Comparison of ENCODE assay signal across 26 mouse cellular contexts in genomic region chr12:111797251-111797650, GRCm38 (mm10). TPM values are rescaled to one million over a fixed set of nuclear protein-coding genes. Genes with fewer than 3 reads are reported as not detected.
DNase-seq lines count a peak whose midpoint lies in the region; ATAC-seq and TF ChIP-seq lines count a peak whose summit lies in the region.
"Had no signal": no experiment of that assay in that cellular context is flagged by ENCODE, and none has a peak within 500 bp of the region (broad histone marks: within the 10 kb centered on the region; RNA-seq: fewer than 3 reads in every experiment).

No protein-coding gene starts in this region.

- TF ChIP-seq CTCF in layer of hippocampus, adult 2 months (conservative IDR thresholded peaks at IDR 0.05), result no peak

- H3K27ac ChIP-seq in hindbrain, embryonic 13.5 days, result 0 out of 2 replicates have a peak overlapping the region, but pooled peaks have one; percentile 0
- H3K27ac ChIP-seq in hindbrain, embryonic 12.5 days, result no peak overlapping the region
- H3K27ac ChIP-seq in layer of hippocampus, adult 2 months, result 0 out of 2 replicates have a peak overlapping the region, but pooled peaks have one; percentile 18
- H3K27ac ChIP-seq: embryonic facial prominence, embryonic 10.5 days; embryonic facial prominence, embryonic 13.5 days; forebrain, embryonic 13.5 days; intestine, embryonic 15.5 days had no signal

- no peak overlapping the region for H3K9ac ChIP-seq in hindbrain, embryonic 13.5 days
- H3K9ac ChIP-seq in hindbrain, embryonic 12.5 days, result no peak overlapping the region
- H3K9ac ChIP-seq: embryonic facial prominence, embryonic 13.5 days; forebrain, embryonic 13.5 days; heart, embryonic 12.5 days; intestine, embryonic 15.5 days had no signal

- H3K4me2 ChIP-seq in hindbrain, embryonic 13.5 days, result no peak overlapping the region
- no peak overlapping the region for H3K4me2 ChIP-seq in hindbrain, embryonic 12.5 days (replicated peaks)
- H3K4me2 ChIP-seq: embryonic facial prominence, embryonic 13.5 days; forebrain, embryonic 13.5 days; heart, embryonic 12.5 days; intestine, embryonic 15.5 days had no signal

- DNase-seq in layer of hippocampus, adult 2 months (ENCODE audit: low spot score in 2 of 2), result no peak
- DNase-seq in layer of hippocampus, postnatal 10 days (ENCODE audit: low spot score in 2 of 2), result no peak
- peak; percentile 79 for DNase-seq in NIH3T3 (ENCODE audit: low read depth)
- no peak for DNase-seq in kidney, postnatal 36 days
- DNase-seq: adrenal gland, adult 8-10 months; cerebellum, adult 11 months; cerebellum, adult 2 months; cerebellum, adult 9-11 months; cerebellum, postnatal 36 days; embryo, embryonic 11 days; gastrocnemius, postnatal 14 days; heart, adult 11 months; heart, postnatal 14 days; heart, postnatal 4 days; kidney, adult 2 months had no signal

- no peak for ATAC-seq in hindbrain, embryonic 13.5 days (ENCODE audit: low FRiP score)
- no peak for ATAC-seq in hindbrain, embryonic 12.5 days (ENCODE audit: low FRiP score)
- ATAC-seq: CD4-positive, CD25-positive, alpha-beta regulatory T cell, adult 4 months; forebrain, embryonic 13.5 days; forebrain, embryonic 16.5 days; hindbrain, embryonic 16.5 days; intestine, embryonic 15.5 days had no signal

- no peak overlapping the region for H3K4me3 ChIP-seq in hindbrain, embryonic 13.5 days
- H3K4me3 ChIP-seq in hindbrain, embryonic 12.5 days, result no peak overlapping the region
- H3K4me3 ChIP-seq in layer of hippocampus, adult 2 months, result no peak overlapping the region
- H3K4me3 ChIP-seq: embryonic facial prominence, embryonic 10.5 days; embryonic facial prominence, embryonic 13.5 days; erythroblast, embryonic 14.5 days; forebrain, embryonic 13.5 days; heart, embryonic 12.5 days; intestine, embryonic 15.5 days had no signal

- no peaks in the 10 kb centered on the region for H3K9me3 ChIP-seq in hindbrain, embryonic 13.5 days
- H3K9me3 ChIP-seq in hindbrain, embryonic 12.5 days (replicated peaks), result no peaks in the 10 kb centered on the region
- H3K9me3 ChIP-seq: embryonic facial prominence, embryonic 10.5 days; embryonic facial prominence, embryonic 13.5 days; forebrain, embryonic 13.5 days; heart, embryonic 12.5 days; intestine, embryonic 15.5 days had no signal

- H3K4me1 ChIP-seq in hindbrain, embryonic 13.5 days (replicated peaks), result no peaks in the 10 kb centered on the region
- H3K4me1 ChIP-seq in hindbrain, embryonic 12.5 days, result no peaks in the 10 kb centered on the region
- H3K4me1 ChIP-seq: embryonic facial prominence, embryonic 10.5 days; embryonic facial prominence, embryonic 13.5 days; forebrain, embryonic 13.5 days had no signal

- 86% methylated on average over 8 of the region's 8 CpGs for WGBS in hindbrain, embryonic 13.5 days
- 91% methylated on average over 8 of the region's 8 CpGs for WGBS in hindbrain, embryonic 12.5 days

- no peaks in the 10 kb centered on the region for H3K27me3 ChIP-seq in hindbrain, embryonic 13.5 days
- no peaks in the 10 kb centered on the region for H3K27me3 ChIP-seq in hindbrain, embryonic 12.5 days
- H3K27me3 ChIP-seq: embryonic facial prominence, embryonic 13.5 days; forebrain, embryonic 13.5 days; heart, embryonic 12.5 days; intestine, embryonic 15.5 days had no signal

- H3K36me3 ChIP-seq in hindbrain, embryonic 13.5 days, result peaks cover 92% of the 10 kb centered on the region
- peaks cover 73% of the 10 kb centered on the region for H3K36me3 ChIP-seq in hindbrain, embryonic 12.5 days

RNA-seq across cellular contexts. Expression of gene Xrcc3, which starts 16.4 kb away (rescaled TPM):
- 3.1 and 3.6 TPM in 2 replicates for polyA plus RNA-seq in hindbrain, embryonic 13.5 days (2015; fragmentation: Nextera tagmentation; extraction: Ambion mirVana)
- 5.8 and 6.4 TPM in 2 replicates for polyA plus RNA-seq in hindbrain, embryonic 12.5 days (2016; fragmentation: Nextera tagmentation; extraction: Ambion mirVana)
- total RNA-seq in layer of hippocampus, adult 2 months (2021), result 1 to 10 TPM; 3.2 to 4.2 TPM
- 1 to 10 TPM; 3.2 to 4.1 TPM for total RNA-seq in layer of hippocampus, postnatal 10 days (2021)

RNA-seq across cellular contexts. Expression of gene Zfyve21, which starts 16.7 kb away (rescaled TPM):
- 38.4 and 42.9 TPM in 2 replicates for polyA plus RNA-seq in hindbrain, embryonic 13.5 days (2015; fragmentation: Nextera tagmentation; extraction: Ambion mirVana)
- 53.5 and 56.8 TPM in 2 replicates for polyA plus RNA-seq in hindbrain, embryonic 12.5 days (2016; fragmentation: Nextera tagmentation; extraction: Ambion mirVana)
- total RNA-seq in layer of hippocampus, adult 2 months (2021), result 10 to 100 TPM; 20.0 to 20.6 TPM
- total RNA-seq in layer of hippocampus, postnatal 10 days (2021), result 10 to 100 TPM; 21.5 to 22.0 TPM

RNA-seq across cellular contexts. Expression of gene Klc1, which starts 38.6 kb away (rescaled TPM):
- 571 and 589 TPM in 2 replicates for polyA plus RNA-seq in hindbrain, embryonic 13.5 days (2015; fragmentation: Nextera tagmentation; extraction: Ambion mirVana)
- polyA plus RNA-seq in hindbrain, embryonic 12.5 days (2016; fragmentation: Nextera tagmentation; extraction: Ambion mirVana), result 430 and 446 TPM in 2 replicates
- total RNA-seq in layer of hippocampus, adult 2 months (2021), result 100 to 1,000 TPM; 654 to 684 TPM
- 100 to 1,000 TPM; 840 to 877 TPM for total RNA-seq in layer of hippocampus, postnatal 10 days (2021)
